Mouse (Mus musculus): ENCODE data around the gene Cldn19. TPM values are rescaled to one million over a fixed set of nuclear protein-coding genes. Genes with fewer than 3 reads are reported as not detected.
A peak's percentile ranks its signal among the peaks of the same experiment; 100 is the strongest.

The Cldn19 gene
- polyA plus RNA-seq, 1 experiment from 2014 or later = not detected

GRCm38 (mm10) chr4:119233256-119233901 is 21.8 kb upstream of the Cldn19 start:
- Histone ChIP-seq H3K27ac (ENCODE audit: low read depth, low read length) (no peak overlapping the region), H3K4me3 (ENCODE audit: low read depth, low read length) (peak overlapping the region; percentile 90), H3K9ac (ENCODE audit: low read length) (peak overlapping the region; percentile 73), H3K9me3 (ENCODE audit: control insufficient read depth, low read length) (no peaks in the 10 kb centered on the region), H3K36me3 (ENCODE audit: control insufficient read depth, insufficient read depth, low read length) (no peaks in the 10 kb centered on the region; the same call in 1 of the 2 replicates), H3K27me3 (ENCODE audit: control insufficient read depth, insufficient read depth, low read length) (no peaks in the 10 kb centered on the region), H3K4me2 (ENCODE audit: low read depth) (peak overlapping the region; percentile 87), H3K4me1 (ENCODE audit: control insufficient read depth, insufficient read depth, low read length) (no peaks in the 10 kb centered on the region)
- DNase-seq (ENCODE audit: low spot score) (peak; percentile 73), ATAC-seq (ENCODE audit: insufficient read depth, low FRiP score, low TSS enrichment) (peak; percentile 10; the same call in 1 of the 2 replicates)
- under 1% methylated on average over 36 of the region's 36 CpGs for WGBS

- ATAC-seq (ENCODE audit: insufficient read depth, low FRiP score, low TSS enrichment) (no peak), DNase-seq (ENCODE audit: low spot score) (no peak)
- Histone ChIP-seq H3K27ac (ENCODE audit: low read depth, low read length) (no peak overlapping the region), H3K36me3 (ENCODE audit: control insufficient read depth, insufficient read depth, low read length) (no peaks in the 10 kb centered on the region; the same call in 1 of the 2 replicates), H3K9me3 (ENCODE audit: control insufficient read depth, low read length) (no peaks in the 10 kb centered on the region), H3K9ac (ENCODE audit: low read length) (no peak overlapping the region), H3K4me3 (ENCODE audit: low read depth, low read length) (no peak overlapping the region), H3K27me3 (ENCODE audit: control insufficient read depth, insufficient read depth, low read length) (no peaks in the 10 kb centered on the region), H3K4me1 (ENCODE audit: control insufficient read depth, insufficient read depth, low read length) (no peaks in the 10 kb centered on the region), H3K4me2 (ENCODE audit: low read depth) (peak overlapping the region; percentile 87)
- 76% methylated on average over 3 of the region's 3 CpGs for WGBS
These were observed 20.9 kb upstream of the Cldn19 start for GRCm38 (mm10) chr4:119234348-119234747.

- Histone ChIP-seq H3K4me2 (ENCODE audit: low read depth) (no peak overlapping the region), H3K36me3 (ENCODE audit: control insufficient read depth, insufficient read depth, low read length) (peaks cover 5% of the 10 kb centered on the region; the same call in 1 of the 2 replicates), H3K9ac (ENCODE audit: low read length) (no peak overlapping the region), H3K4me1 (ENCODE audit: control insufficient read depth, insufficient read depth, low read length) (no peaks in the 10 kb centered on the region), H3K27ac (ENCODE audit: low read depth, low read length) (no peak overlapping the region), H3K9me3 (ENCODE audit: control insufficient read depth, low read length) (no peaks in the 10 kb centered on the region), H3K27me3 (ENCODE audit: control insufficient read depth, insufficient read depth, low read length) (no peaks in the 10 kb centered on the region), H3K4me3 (ENCODE audit: low read depth, low read length) (no peak overlapping the region)
- 80% methylated on average over 3 of the region's 3 CpGs for WGBS
- DNase-seq (ENCODE audit: low spot score) (no peak), ATAC-seq (ENCODE audit: insufficient read depth, low FRiP score, low TSS enrichment) (no peak)
These were observed 16.6 kb upstream of the Cldn19 start for GRCm38 (mm10) chr4:119238661-119239060.

- Histone ChIP-seq H3K4me3 (ENCODE audit: low read depth, low read length) (no peak overlapping the region), H3K4me1 (ENCODE audit: control insufficient read depth, insufficient read depth, low read length) (no peaks in the 10 kb centered on the region), H3K36me3 (ENCODE audit: control insufficient read depth, insufficient read depth, low read length) (peaks cover 5% of the 10 kb centered on the region; the same call in 1 of the 2 replicates), H3K27me3 (ENCODE audit: control insufficient read depth, insufficient read depth, low read length) (no peaks in the 10 kb centered on the region), H3K9ac (ENCODE audit: low read length) (peak overlapping the region; percentile 46), H3K27ac (ENCODE audit: low read depth, low read length) (no peak overlapping the region), H3K9me3 (ENCODE audit: control insufficient read depth, low read length) (no peaks in the 10 kb centered on the region), H3K4me2 (ENCODE audit: low read depth) (no peak overlapping the region)
- DNase-seq (ENCODE audit: low spot score) (peak; percentile 52), ATAC-seq (ENCODE audit: insufficient read depth, low FRiP score, low TSS enrichment) (peak; percentile 51; the same call in 1 of the 2 replicates)
- WGBS = 48% methylated on average over 12 of the region's 12 CpGs
These were observed 16.0 kb upstream of the Cldn19 start for GRCm38 (mm10) chr4:119239181-119239682.

DNA sequence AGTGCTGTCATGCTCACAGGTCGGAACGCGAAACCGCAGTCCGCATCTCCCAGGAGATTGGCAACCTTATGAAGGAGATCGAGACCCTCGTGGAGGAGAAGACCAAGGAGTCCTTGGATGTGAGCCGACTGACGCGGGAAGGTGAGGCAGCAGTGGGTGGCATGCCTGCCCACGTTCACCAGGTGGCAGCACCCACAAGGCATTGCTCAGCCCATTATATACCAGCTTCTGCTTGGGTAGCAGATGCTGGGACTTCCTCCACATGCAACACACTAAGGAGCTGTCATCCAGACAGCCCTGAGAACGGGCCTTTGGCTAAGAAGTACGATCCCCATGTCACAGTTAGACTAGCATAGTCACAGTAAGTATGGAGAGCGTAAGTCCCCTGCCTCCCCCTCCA is 13.6 kb upstream of the Cldn19 start:
- Histone ChIP-seq H3K36me3 (ENCODE audit: control insufficient read depth, insufficient read depth, low read length) (peaks cover 5% of the 10 kb centered on the region), H3K4me3 (ENCODE audit: low read depth, low read length) (no peak overlapping the region), H3K9me3 (ENCODE audit: control insufficient read depth, low read length) (no peaks in the 10 kb centered on the region), H3K27me3 (ENCODE audit: control insufficient read depth, insufficient read depth, low read length) (no peaks in the 10 kb centered on the region), H3K4me1 (ENCODE audit: control insufficient read depth, insufficient read depth, low read length) (no peaks in the 10 kb centered on the region), H3K9ac (ENCODE audit: low read length) (no peak overlapping the region), H3K4me2 (ENCODE audit: low read depth) (no peak overlapping the region), H3K27ac (ENCODE audit: low read depth, low read length) (no peak overlapping the region)
- 87% methylated on average over 14 of the region's 14 CpGs for WGBS
- ATAC-seq (ENCODE audit: insufficient read depth, low FRiP score, low TSS enrichment) (no peak), DNase-seq (ENCODE audit: low spot score) (no peak)

- peaks cover 5% of the 10 kb centered on the region for H3K36me3 ChIP-seq (ENCODE audit: control insufficient read depth, insufficient read depth, low read length)
- no peak overlapping the region for H3K4me3 ChIP-seq (ENCODE audit: low read depth, low read length)
- no peak overlapping the region for H3K4me2 ChIP-seq (ENCODE audit: low read depth)
- H3K4me1 ChIP-seq (ENCODE audit: control insufficient read depth, insufficient read depth, low read length) = peaks cover 2% of the 10 kb centered on the region; the same call in 1 of the 2 replicates
- DNase-seq (ENCODE audit: low spot score) (no peak), ATAC-seq (ENCODE audit: insufficient read depth, low FRiP score, low TSS enrichment) (no peak)
- H3K27ac ChIP-seq (ENCODE audit: low read depth, low read length) = no peak overlapping the region
- H3K27me3 ChIP-seq (ENCODE audit: control insufficient read depth, insufficient read depth, low read length) = no peaks in the 10 kb centered on the region
- 90% methylated on average over 12 of the region's 12 CpGs for WGBS
- H3K9me3 ChIP-seq (ENCODE audit: control insufficient read depth, low read length) = no peaks in the 10 kb centered on the region
- H3K9ac ChIP-seq (ENCODE audit: low read length) = no peak overlapping the region
These were observed 12.6 kb upstream of the Cldn19 start for GRCm38 (mm10) chr4:119242571-119242970.

GRCm38 (mm10) chr4:119244468-119245240 is 10.6 kb upstream of the Cldn19 start:
- 80% methylated on average over 22 of the region's 22 CpGs for WGBS

GRCm38 (mm10) chr4:119245556-119245955 is 9.7 kb upstream of the Cldn19 start:
- H3K27me3 ChIP-seq (ENCODE audit: control insufficient read depth, insufficient read depth, low read length) = no peaks in the 10 kb centered on the region
- DNase-seq (ENCODE audit: low spot score) = no peak
- H3K4me2 ChIP-seq (ENCODE audit: low read depth) = no peak overlapping the region
- H3K9me3 ChIP-seq (ENCODE audit: control insufficient read depth, low read length) = no peaks in the 10 kb centered on the region
- no peak overlapping the region for H3K27ac ChIP-seq (ENCODE audit: low read depth, low read length)
- ATAC-seq (ENCODE audit: insufficient read depth, low FRiP score, low TSS enrichment) = no peak
- H3K9ac ChIP-seq (ENCODE audit: low read length) = no peak overlapping the region
- H3K4me1 ChIP-seq (ENCODE audit: control insufficient read depth, insufficient read depth, low read length) = peaks cover 4% of the 10 kb centered on the region; the same call in 1 of the 2 replicates
- peaks cover 8% of the 10 kb centered on the region for H3K36me3 ChIP-seq (ENCODE audit: control insufficient read depth, insufficient read depth, low read length)
- WGBS = 89% methylated on average over 7 of the region's 7 CpGs
- no peak overlapping the region for H3K4me3 ChIP-seq (ENCODE audit: low read depth, low read length)

More at GRCm38 (mm10) chr4:119244468-119245240, 10.6 kb upstream of the Cldn19 start:
- H3K9me3 ChIP-seq (ENCODE audit: control insufficient read depth, low read length) = no peaks in the 10 kb centered on the region
- H3K27ac ChIP-seq (ENCODE audit: low read depth, low read length) = no peak overlapping the region
- ATAC-seq (ENCODE audit: insufficient read depth, low FRiP score, low TSS enrichment) (no peak), DNase-seq (ENCODE audit: low spot score) (no peak)
- H3K4me3 ChIP-seq (ENCODE audit: low read depth, low read length) = no peak overlapping the region
- H3K9ac ChIP-seq (ENCODE audit: low read length) = no peak overlapping the region
- H3K4me2 ChIP-seq (ENCODE audit: low read depth) = no peak overlapping the region
- peaks cover 8% of the 10 kb centered on the region for H3K36me3 ChIP-seq (ENCODE audit: control insufficient read depth, insufficient read depth, low read length)
- no peaks in the 10 kb centered on the region for H3K27me3 ChIP-seq (ENCODE audit: control insufficient read depth, insufficient read depth, low read length)
- peaks cover 4% of the 10 kb centered on the region; the same call in 1 of the 2 replicates for H3K4me1 ChIP-seq (ENCODE audit: control insufficient read depth, insufficient read depth, low read length)
